Mouse (Mus musculus) kidney, postnatal 36 days (tissue): ENCODE results near the gene Fam167b.
A peak's percentile ranks its signal among the peaks of the same experiment; 100 is the strongest.
"Not testable (repeated sequence)": the region's sequence is repeated elsewhere in the genome, so short reads cannot be mapped to it uniquely, and the experiment has no call there.

Source experiments
- DNase-seq, 2 experiments: peaks; one replicate each; pipeline ENCODE4 v3.0.0; 2021 to 2022; ENCODE audit warnings: mixed read lengths in 2 of 2

Fam167b gene

DNA sequence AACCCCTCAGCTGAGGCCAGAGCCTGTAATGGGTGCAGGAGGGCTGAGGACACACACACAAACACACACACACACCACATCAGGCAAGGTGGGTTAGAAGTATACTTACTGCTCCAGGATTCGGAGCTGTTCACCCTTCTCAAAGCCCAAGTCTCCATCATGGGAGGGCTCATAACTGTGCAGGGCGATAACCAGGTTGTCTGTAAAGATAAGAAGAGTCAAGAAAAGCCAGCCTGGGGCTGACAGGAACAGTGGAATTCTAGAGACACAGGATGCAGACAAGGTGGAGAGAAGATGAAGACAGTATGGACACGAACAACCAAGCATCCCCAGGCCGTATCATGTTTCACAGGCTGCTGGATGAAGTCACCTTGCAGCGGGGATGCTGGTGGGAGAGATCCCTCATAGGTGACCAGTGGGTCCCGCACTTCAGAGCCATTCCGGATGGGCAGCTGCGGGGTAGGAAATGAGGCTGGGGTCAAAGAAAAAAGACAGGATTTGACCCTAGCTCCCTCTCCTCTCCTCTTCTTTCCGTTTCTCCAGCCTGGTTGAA lies 21.0 kb downstream of the Fam167b start:
- DNase-seq, result no peak

DNA sequence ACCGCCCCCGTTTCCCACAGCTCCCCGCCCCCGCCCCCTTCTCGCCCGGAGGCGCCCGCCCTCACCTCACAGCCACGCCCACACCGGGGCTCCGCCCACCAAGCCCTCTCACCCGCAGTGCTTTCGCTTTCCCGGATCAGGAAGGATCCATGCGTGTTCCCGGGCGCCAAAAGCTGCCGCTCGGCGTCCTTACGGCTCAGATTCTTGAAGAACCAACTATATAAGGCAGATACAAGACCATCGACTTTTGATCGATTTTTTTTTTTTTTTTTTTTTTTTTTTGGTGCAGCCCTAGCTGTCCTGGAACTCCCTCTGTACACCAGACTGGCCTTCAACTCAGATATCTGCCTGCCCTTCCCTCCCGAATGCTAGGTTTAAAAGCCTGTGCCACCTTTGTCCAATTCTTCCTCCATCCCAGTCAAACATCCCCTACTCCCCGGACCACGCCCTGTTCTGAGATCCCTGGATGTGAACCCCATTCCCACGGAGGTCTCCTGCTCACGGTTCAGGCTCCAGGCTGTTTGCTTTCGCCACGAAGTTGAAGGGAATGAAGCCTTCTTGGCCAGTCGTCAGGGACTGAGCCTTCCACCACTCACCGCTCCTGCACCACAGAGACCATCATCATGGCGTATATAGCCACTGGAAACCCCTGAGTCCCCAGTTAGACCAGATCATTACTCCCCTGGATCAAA lies 21.7 kb downstream of the Fam167b start:
- DNase-seq, result peak; percentile 94 to 98

GRCm38 (mm10) chr4:129555862-129556531 lies 22.4 kb downstream of the Fam167b start:
- DNase-seq, result no peak

DNA sequence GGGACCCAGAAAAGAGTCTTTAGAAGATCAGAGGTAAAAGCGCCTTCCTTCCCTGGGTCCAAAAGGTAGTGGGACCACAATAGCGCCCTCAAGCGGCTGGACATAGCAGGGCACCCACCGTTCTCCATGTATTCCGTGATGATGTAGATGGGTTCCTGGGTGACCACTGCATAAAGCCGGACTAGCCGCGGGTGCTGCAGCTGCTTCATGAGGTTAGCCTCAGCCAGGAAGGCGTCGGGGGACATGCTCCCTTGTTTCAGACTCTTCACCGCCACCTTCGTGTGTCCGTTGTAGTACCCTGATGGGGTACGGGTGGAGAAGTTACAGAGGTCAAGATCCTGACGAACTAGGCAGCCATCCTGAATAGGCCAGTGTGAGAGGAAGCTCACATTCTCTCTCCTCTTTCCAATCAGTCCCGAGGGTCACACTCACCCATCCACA lies 22.9 kb downstream of the Fam167b start:
- DNase-seq, result peak; percentile 41 to 79

GRCm38 (mm10) chr4:129554512-129554911 lies 23.8 kb downstream of the Fam167b start:
- DNase-seq, result not testable (repeated sequence)

DNA sequence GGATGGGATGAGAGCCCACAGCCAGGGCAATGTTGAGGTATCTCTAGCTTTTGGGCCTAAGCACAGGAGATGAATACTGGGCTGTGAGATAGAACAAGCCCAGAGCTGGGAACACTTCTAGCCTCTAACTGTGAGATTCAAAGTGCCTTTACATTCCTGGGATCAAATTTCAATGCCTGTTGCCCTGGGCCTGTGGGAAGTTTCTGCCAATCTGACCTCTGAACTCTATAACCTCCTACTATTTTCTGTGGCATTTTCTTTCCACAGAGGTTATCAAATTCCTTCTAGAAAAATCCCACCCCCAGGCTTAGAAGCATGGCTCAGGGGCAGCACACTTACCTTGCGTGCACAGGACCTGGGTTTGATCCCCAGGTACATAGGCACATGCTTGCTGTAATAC lies 28.1 kb downstream of the Fam167b start:
- DNase-seq, result no peak

DNA sequence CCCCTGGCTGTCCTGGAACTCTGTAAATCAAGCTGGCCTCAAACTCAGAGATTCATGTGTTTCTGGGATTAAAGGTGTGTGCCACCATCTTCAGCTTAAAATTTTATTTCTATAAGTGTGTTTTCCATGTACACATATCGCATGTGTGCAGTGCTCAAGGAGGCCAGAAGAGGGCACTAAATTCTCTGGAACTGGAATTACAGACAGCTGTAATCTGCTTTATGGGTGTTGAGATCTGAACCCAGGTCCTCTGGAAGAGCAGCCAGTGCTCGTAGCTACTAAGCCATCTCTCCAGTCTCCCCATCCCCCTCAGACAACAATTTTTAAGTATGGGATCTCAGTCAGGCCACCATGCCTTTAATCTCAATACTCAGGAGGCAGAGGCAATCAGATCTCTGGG lies 29.0 kb downstream of the Fam167b start:
- peak; percentile 31 to 74 for DNase-seq

- DNase-seq, result not testable (repeated sequence)
Observed at GRCm38 (mm10) chr4:129547631-129548030, 30.7 kb downstream of the Fam167b start.

DNA sequence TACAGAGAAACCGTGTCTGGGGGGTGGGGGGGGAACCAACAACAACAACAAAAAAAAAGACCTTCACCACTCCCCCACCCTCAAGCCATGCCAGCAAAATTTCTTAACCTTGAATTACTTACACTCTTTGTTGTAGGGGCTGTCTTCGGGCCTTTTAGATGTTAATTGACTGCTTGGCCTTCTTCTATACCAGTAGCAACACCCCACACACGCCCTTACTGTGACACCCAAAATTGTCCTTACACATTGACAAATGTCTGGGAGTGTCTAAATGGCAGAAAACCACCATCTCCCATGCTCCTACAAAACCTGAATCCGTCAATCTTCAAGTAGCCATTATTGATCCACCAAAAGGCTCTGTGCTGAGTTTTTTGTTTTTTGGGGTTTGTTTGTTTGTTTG lies 34.2 kb downstream of the Fam167b start:
- no peak for DNase-seq

DNA sequence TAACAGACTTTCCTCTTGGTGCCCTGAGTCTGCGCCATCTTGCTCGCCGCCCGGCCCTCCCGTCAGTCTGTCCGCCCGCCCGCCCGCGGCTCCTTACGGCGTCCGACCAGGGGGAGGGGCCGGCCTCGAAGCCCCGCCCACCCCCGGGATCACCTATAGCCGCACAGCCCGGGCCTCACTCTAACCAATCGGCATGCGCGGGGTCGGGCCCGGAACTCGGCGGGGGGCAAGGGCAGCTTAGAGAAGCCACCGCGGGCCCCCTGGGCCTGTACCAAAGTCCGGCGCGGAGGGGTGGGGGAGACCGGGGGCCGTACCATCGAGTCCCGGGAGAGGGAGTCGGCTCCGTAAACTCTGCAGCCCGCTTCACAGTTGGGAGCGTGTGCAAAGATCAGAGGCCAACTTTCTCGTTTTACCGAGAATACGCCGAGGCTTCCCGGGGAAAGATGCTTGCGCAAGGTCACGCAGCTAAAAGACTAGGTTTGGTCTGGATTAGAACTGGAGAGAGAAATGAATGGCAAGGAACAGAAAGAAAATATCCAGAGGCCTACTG lies 35.7 kb downstream of the Fam167b start, which contains the start of gene Hdac1:
Hdac1 (minus strand) TSS at position 122 of the 550 bp plus-strand sequence.
- peak; percentile 99 for DNase-seq

DNA sequence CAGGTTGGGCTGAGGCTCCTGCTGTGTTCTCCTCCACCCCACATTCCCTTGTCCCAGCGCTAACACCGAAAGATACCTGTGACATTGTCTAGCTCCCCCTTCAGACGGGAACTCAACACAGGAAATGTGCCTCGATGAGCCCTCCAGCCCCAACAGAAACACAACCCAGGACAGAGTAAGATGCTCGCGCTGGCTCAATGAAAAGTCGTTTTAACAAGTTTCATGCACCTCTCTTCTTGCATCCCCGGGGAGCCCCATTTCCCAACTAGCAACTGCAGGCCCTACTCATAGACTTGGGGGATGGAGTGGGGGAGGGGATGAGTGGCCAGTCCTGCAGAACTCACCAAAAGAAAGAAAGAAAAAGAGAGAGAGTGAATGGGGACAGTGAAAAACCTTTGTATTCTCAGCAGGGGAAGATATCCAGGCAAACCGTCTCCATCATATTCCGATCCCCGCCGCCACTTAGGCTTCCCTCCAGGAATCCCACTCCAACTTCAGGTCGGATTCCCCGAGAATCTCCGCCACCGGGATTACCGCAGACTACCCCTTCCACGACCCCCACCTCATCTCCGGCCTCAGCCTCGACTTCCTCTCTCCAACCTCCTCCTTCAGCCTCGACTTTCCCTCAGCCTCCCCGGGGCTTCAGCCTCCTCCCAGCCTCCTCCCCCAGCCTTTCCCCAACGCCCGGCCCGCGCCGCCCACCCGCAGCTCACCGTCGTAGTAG lies 36.3 kb downstream of the Fam167b start:
- peak; percentile 8 to 27 for DNase-seq

- peak; percentile 18 to 69 for DNase-seq
Observed at GRCm38 (mm10) chr4:129540012-129540411, 38.3 kb downstream of the Fam167b start.

DNA sequence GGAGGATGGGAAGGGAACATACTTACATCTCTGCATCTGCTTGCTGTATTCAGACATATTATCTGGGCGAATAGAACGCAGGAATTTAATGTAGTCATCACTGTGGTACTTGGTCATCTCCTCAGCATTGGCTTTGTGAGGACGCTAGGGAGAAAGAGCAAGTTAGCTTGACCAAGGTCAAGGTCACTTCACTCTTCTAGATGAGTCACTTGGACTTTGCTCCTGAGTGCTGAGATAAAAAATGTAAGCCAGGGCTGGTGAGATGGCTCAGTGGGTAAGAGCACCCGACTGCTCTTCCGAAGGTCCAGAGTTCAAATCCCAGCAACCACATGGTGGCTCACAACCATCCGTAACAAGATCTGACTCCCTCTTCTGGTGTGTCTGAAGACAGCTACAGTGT lies 49.4 kb downstream of the Fam167b start:
- DNase-seq, result not testable (repeated sequence)
